Mouse (Mus musculus) small intestine, adult 2 months (tissue): ENCODE measurements around the gene Tmem177.

Experiments
- CTCF ChIP-seq: fragments of 200-500 bp; IDR thresholded peaks from 2 replicates; pipeline ENCODE4 v1.5.1; 2012; ENCODE audit warnings: low read depth, mild to moderate bottlenecking, control low read depth, inconsistent platforms, low read length, moderate library complexity, mixed read lengths; ENCODE audit not compliant: insufficient replicate concordance, insufficient read length; ENCODE audit errors: extremely low read depth
- POLR2A ChIP-seq: fragments of 200-500 bp; IDR thresholded peaks from 2 replicates; pipeline ENCODE4 v1.6.1; 2012; ENCODE audit warnings: low read depth, mild to moderate bottlenecking, control low read depth, inconsistent platforms, low read length, moderate library complexity

DNA sequence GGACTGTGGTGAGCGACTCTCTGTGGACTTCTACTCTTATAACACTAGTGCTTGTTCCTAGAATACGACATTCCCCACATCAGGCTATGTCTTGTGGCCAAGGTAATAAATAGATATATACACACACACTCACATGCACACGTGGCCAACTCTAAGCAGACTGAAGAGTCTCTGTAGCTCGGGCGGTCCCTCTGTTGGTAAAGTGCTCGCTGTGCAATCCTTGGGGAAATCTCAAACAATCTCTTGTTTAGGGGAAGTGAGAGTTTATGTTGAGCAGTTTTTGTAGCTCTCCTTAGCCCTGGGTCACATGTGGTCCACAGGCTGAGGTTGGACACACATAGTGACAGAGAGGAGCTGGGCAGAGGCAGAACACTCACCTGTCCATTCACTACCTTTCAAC is 20.1 kb downstream of the Tmem177 start:
- TF ChIP-seq CTCF (no peak), POLR2A (no peak)
